Mouse (Mus musculus) midbrain, postnatal 0 days (tissue): ENCODE data around the gene Olfr1025-ps1. TPM values are rescaled to one million over a fixed set of nuclear protein-coding genes. Genes with fewer than 3 reads are reported as not detected.

Experiments
- ATAC-seq: fragments of 200-750 bp; cut with Nextera tagmentation; 2 replicates; pipeline ENCODE4 v1.8.0; 2017; ENCODE audit warnings: moderate number of reproducible peaks, mild to moderate bottlenecking, moderate TSS enrichment, moderate library complexity; ENCODE audit not compliant: low FRiP score
- DNase-seq: peaks from one replicate; pipeline ENCODE4 v3.0.0-alpha.2; 2015; ENCODE audit warnings: low spot score
- H3K27ac ChIP-seq: fragments of 300-500 bp; sonication (generic); 2 replicates; pipeline ENCODE4 v1.5.1; 2014; ENCODE audit warnings: low read depth, mild to moderate bottlenecking, low read length, mixed read lengths
- H3K27me3 ChIP-seq: fragments of 300-500 bp; sonication (generic); 2 replicates; pipeline ENCODE4 v1.6.1; 2014; ENCODE audit warnings: low read length, control low read depth, mixed read lengths; ENCODE audit not compliant: insufficient read depth
- H3K36me3 ChIP-seq: fragments of 300-500 bp; sonication (generic); 2 replicates; pipeline ENCODE4 v1.6.1; 2014; ENCODE audit warnings: low read length, control low read depth, mixed read lengths; ENCODE audit not compliant: insufficient read depth
- H3K4me1 ChIP-seq: fragments of 300-500 bp; sonication (generic); 2 replicates; pipeline ENCODE4 v1.6.1; 2014; ENCODE audit warnings: mild to moderate bottlenecking, control low read depth, antibody characterized with exemption, low read length, mixed read lengths; ENCODE audit not compliant: insufficient read depth
- H3K4me2 ChIP-seq: fragments of 300-500 bp; sonication (generic); 2 replicates; pipeline ENCODE4 v1.6.1; 2014; ENCODE audit warnings: low read depth, mild to moderate bottlenecking, low read length, mixed read lengths; ENCODE audit not compliant: poor library complexity, severe bottlenecking
- H3K4me3 ChIP-seq: fragments of 300-500 bp; sonication (generic); 2 replicates; pipeline ENCODE4 v1.5.1; 2014; ENCODE audit warnings: low read depth, mild to moderate bottlenecking, low read length, moderate library complexity
- H3K9ac ChIP-seq: fragments of 300-500 bp; sonication (generic); replicated peaks from 2 replicates; pipeline ENCODE4 v1.6.1; 2014; ENCODE audit warnings: mild to moderate bottlenecking, low read length, moderate library complexity, mixed read lengths; ENCODE audit not compliant: poor library complexity, severe bottlenecking
- H3K9me3 ChIP-seq: fragments of 300-500 bp; sonication (generic); 2 replicates; pipeline ENCODE4 v1.6.1; 2016; ENCODE audit warnings: low read length, control low read depth
- CTCF ChIP-seq: IDR thresholded peaks from 2 replicates; pipeline ENCODE4 v1.5.1; 2016; ENCODE audit warnings: antibody characterized with exemption, mild to moderate bottlenecking
- WGBS: fragments of 180-500 bp; shearing (Covaris S2); extraction: QIAGEN DNeasy Blood & Tissue Kit; methylation state at CpG from one replicate; pipeline ENCODE4 v1.1.7; 2014; 5-methylcytosine and 5-hydroxymethylcytosine counted together
- polyA plus RNA-seq: library from polyadenylated mRNA; unstranded; fragments of >200 nt; fragmentation: Nextera tagmentation; extraction: Ambion mirVana; gene quantifications from 2 replicates; pipeline ENCODE4 v1.2.1, GENCODE M21; 2015
- total RNA-seq: library from RNA; depleted of rRNA; stranded (reverse); fragments of >200 nt; gene quantifications from 2 replicates; pipeline ENCODE4 v1.2.3, GENCODE M21; 2014; rRNA removed

The Olfr1025-ps1 gene
- total and polyA plus RNA-seq, 2 experiments from 2014 or later, result 0.11 TPM; not detected in 1

DNA sequence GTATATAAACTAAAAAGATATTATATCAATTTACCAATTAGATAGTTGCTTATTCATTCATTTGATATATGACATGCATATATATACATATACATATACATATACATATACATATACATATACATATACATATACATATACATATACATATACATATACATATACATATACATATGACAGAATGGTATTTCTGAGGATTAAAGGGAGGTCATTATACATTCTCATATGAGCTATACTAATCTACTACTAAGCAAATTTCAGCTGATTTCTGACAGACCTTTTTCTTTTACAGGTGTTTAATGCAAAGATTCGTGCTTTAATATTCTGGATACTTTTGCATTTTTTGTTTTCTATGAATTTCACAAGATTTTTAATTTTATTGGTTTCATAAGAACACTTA, 35.1 kb downstream of the Olfr1025-ps1 start, which contains the start of gene Olfr1028:
Gene Olfr1028, plus strand, starts transcription at position 301 of the 400 bp plus-strand sequence.
- Histone ChIP-seq H3K9ac (no peak within 1 kb of the TSS), H3K4me3 (no peak within 1 kb of the TSS), H3K4me1 (no peaks in the 10 kb centered on the region), H3K9me3 (no peaks in the 10 kb centered on the region), H3K4me2 (no peak within 1 kb of the TSS), H3K27ac (no peak within 1 kb of the TSS), H3K36me3 (no peaks in the 10 kb centered on the region), H3K27me3 (no peaks in the 10 kb centered on the region)
- 80% methylated on average over 1 of the region's 1 CpGs for WGBS
- DNase-seq, result no peak
- no peak for ATAC-seq
- no peak for TF ChIP-seq CTCF

Other genes with a start within 250 kb of the Olfr1025-ps1 start
- gene Olfr1006, start 236.4 kb upstream of the Olfr1025-ps1 start, total RNA-seq, result not detected in 2 replicates
- gene Olfr1006, start 236.4 kb upstream of the Olfr1025-ps1 start, polyA plus RNA-seq, result not detected in 2 replicates
- not detected in 2 replicates for gene Olfr1008, start 225.8 kb upstream of the Olfr1025-ps1 start, total RNA-seq
- gene Olfr1008, start 225.8 kb upstream of the Olfr1025-ps1 start, polyA plus RNA-seq, result not detected in 2 replicates
- gene Olfr1009, start 199.8 kb upstream of the Olfr1025-ps1 start, total RNA-seq, result not detected in 2 replicates
- gene Olfr1009, start 199.8 kb upstream of the Olfr1025-ps1 start, polyA plus RNA-seq, result not detected in 2 replicates
- not detected in 2 replicates for gene Olfr1012, start 152.4 kb upstream of the Olfr1025-ps1 start, total RNA-seq
- not detected in 2 replicates for gene Olfr1012, start 152.4 kb upstream of the Olfr1025-ps1 start, polyA plus RNA-seq
- not detected in 2 replicates for gene Olfr1013, start 148.1 kb upstream of the Olfr1025-ps1 start, total RNA-seq
- not detected in 2 replicates for gene Olfr1013, start 148.1 kb upstream of the Olfr1025-ps1 start, polyA plus RNA-seq
- not detected in 2 replicates for gene Olfr1014, start 142.5 kb upstream of the Olfr1025-ps1 start, total RNA-seq
- not detected in 2 replicates for gene Olfr1014, start 142.5 kb upstream of the Olfr1025-ps1 start, polyA plus RNA-seq
- not detected in 2 replicates for gene Olfr1015, start 133.2 kb upstream of the Olfr1025-ps1 start, total RNA-seq
- gene Olfr1015, start 133.2 kb upstream of the Olfr1025-ps1 start, polyA plus RNA-seq, result not detected in 2 replicates
- not detected in 2 replicates for gene Olfr1016, start 112.6 kb upstream of the Olfr1025-ps1 start, total RNA-seq
- gene Olfr1016, start 112.6 kb upstream of the Olfr1025-ps1 start, polyA plus RNA-seq, result not detected in 2 replicates
- not detected in 2 replicates for gene Olfr1018, start 96.7 kb upstream of the Olfr1025-ps1 start, total RNA-seq
- not detected in 2 replicates for gene Olfr1018, start 96.7 kb upstream of the Olfr1025-ps1 start, polyA plus RNA-seq
- gene Olfr1019, start 69.7 kb upstream of the Olfr1025-ps1 start, total RNA-seq, result 0.93 TPM in 1 of 2 replicates, not detected in the other
- not detected in 2 replicates for gene Olfr1019, start 69.7 kb upstream of the Olfr1025-ps1 start, polyA plus RNA-seq
- gene Olfr1020, start 68.2 kb upstream of the Olfr1025-ps1 start, total RNA-seq, result not detected in 2 replicates
- not detected in 2 replicates for gene Olfr1020, start 68.2 kb upstream of the Olfr1025-ps1 start, polyA plus RNA-seq
- not detected in 2 replicates for gene Olfr1022, start 46.6 kb upstream of the Olfr1025-ps1 start, total RNA-seq
- gene Olfr1022, start 46.6 kb upstream of the Olfr1025-ps1 start, polyA plus RNA-seq, result not detected in 2 replicates
- gene Olfr1023, start 29.6 kb upstream of the Olfr1025-ps1 start, total RNA-seq, result 0.05 TPM in 1 of 2 replicates, not detected in the other
- gene Olfr1023, start 29.6 kb upstream of the Olfr1025-ps1 start, polyA plus RNA-seq, result not detected in 2 replicates
- gene Olfr1024, start 10.1 kb upstream of the Olfr1025-ps1 start, total RNA-seq, result not detected in 2 replicates
- gene Olfr1024, start 10.1 kb upstream of the Olfr1025-ps1 start, polyA plus RNA-seq, result not detected in 2 replicates
- not detected in 2 replicates for gene Olfr1026, start 6.4 kb downstream of the Olfr1025-ps1 start, total RNA-seq
- not detected in 2 replicates for gene Olfr1026, start 6.4 kb downstream of the Olfr1025-ps1 start, polyA plus RNA-seq
- not detected in 2 replicates for gene Olfr1028, start 35.2 kb downstream of the Olfr1025-ps1 start, total RNA-seq
- gene Olfr1028, start 35.2 kb downstream of the Olfr1025-ps1 start, polyA plus RNA-seq, result not detected in 2 replicates
- gene Olfr1029, start 58.7 kb downstream of the Olfr1025-ps1 start, total RNA-seq, result not detected in 2 replicates
- gene Olfr1029, start 58.7 kb downstream of the Olfr1025-ps1 start, polyA plus RNA-seq, result not detected in 2 replicates
- not detected in 2 replicates for gene Olfr1030, start 64.1 kb downstream of the Olfr1025-ps1 start, total RNA-seq
- not detected in 2 replicates for gene Olfr1030, start 64.1 kb downstream of the Olfr1025-ps1 start, polyA plus RNA-seq
- gene Olfr1031, start 75.1 kb downstream of the Olfr1025-ps1 start, total RNA-seq, result not detected in 2 replicates
- not detected in 2 replicates for gene Olfr1031, start 75.1 kb downstream of the Olfr1025-ps1 start, polyA plus RNA-seq
- gene Olfr1032, start 90.3 kb downstream of the Olfr1025-ps1 start, total RNA-seq, result not detected in 2 replicates
- gene Olfr1032, start 90.3 kb downstream of the Olfr1025-ps1 start, polyA plus RNA-seq, result not detected in 2 replicates
- gene Olfr1033, start 105.4 kb downstream of the Olfr1025-ps1 start, total RNA-seq, result 0.11 and 0.24 TPM in 2 replicates
- gene Olfr1033, start 105.4 kb downstream of the Olfr1025-ps1 start, polyA plus RNA-seq, result not detected in 2 replicates
- 0.19 TPM in 1 of 2 replicates, not detected in the other for gene Olfr1034, start 130.7 kb downstream of the Olfr1025-ps1 start, total RNA-seq
- gene Olfr1034, start 130.7 kb downstream of the Olfr1025-ps1 start, polyA plus RNA-seq, result not detected in 2 replicates
- not detected in 2 replicates for gene Olfr1036, start 158.8 kb downstream of the Olfr1025-ps1 start, total RNA-seq
- not detected in 2 replicates for gene Olfr1036, start 158.8 kb downstream of the Olfr1025-ps1 start, polyA plus RNA-seq
- gene Olfr1037, start 172.2 kb downstream of the Olfr1025-ps1 start, total RNA-seq, result not detected in 2 replicates
- gene Olfr1037, start 172.2 kb downstream of the Olfr1025-ps1 start, polyA plus RNA-seq, result not detected in 2 replicates
- not detected in 2 replicates for gene Olfr1039, start 220.7 kb downstream of the Olfr1025-ps1 start, total RNA-seq
- not detected in 2 replicates for gene Olfr1039, start 220.7 kb downstream of the Olfr1025-ps1 start, polyA plus RNA-seq
- not detected in 2 replicates for gene Olfr1040, start 231.5 kb downstream of the Olfr1025-ps1 start, total RNA-seq
- not detected in 2 replicates for gene Olfr1040, start 231.5 kb downstream of the Olfr1025-ps1 start, polyA plus RNA-seq
- gene Olfr1042, start 246.6 kb downstream of the Olfr1025-ps1 start, total RNA-seq, result not detected in 2 replicates
- not detected in 2 replicates for gene Olfr1042, start 246.6 kb downstream of the Olfr1025-ps1 start, polyA plus RNA-seq